Mouse (Mus musculus): Measurements from ENCODE around the gene Pgm2. TPM values are rescaled to one million over a fixed set of nuclear protein-coding genes. Genes with fewer than 3 reads are reported as not detected.
A peak's percentile ranks its signal among the peaks of the same experiment; 100 is the strongest.

Pgm2 gene
- total and polyA plus RNA-seq, 2 experiments from 2014 or later = 12.6 to 14.0 TPM

- Histone ChIP-seq H3K36me3 (ENCODE audit: insufficient read depth, low read length) (no peaks in the 10 kb centered on the region), H3K9ac (replicated peaks; ENCODE audit: low read length, poor library complexity, severe bottlenecking) (no peak overlapping the region), H3K27me3 (ENCODE audit: insufficient read depth, low read length) (no peaks in the 10 kb centered on the region), H3K27ac (ENCODE audit: low read depth, low read length) (no peak overlapping the region), H3K4me2 (ENCODE audit: low read depth, low read length, poor library complexity, severe bottlenecking) (no peak overlapping the region), H3K4me1 (ENCODE audit: insufficient read depth, low read length) (no peaks in the 10 kb centered on the region), H3K4me3 (ENCODE audit: low read depth, low read length) (no peak overlapping the region), H3K9me3 (ENCODE audit: low read length) (no peaks in the 10 kb centered on the region)
- DNase-seq (ENCODE audit: low spot score) (peak; percentile 71), ATAC-seq (ENCODE audit: low FRiP score) (0 out of 2 replicates have a peak, but pooled peaks have one; percentile 49)
- 30% methylated on average over 4 of the region's 4 CpGs for WGBS
- TF ChIP-seq CTCF (IDR thresholded peaks at IDR 0.05) = peak; percentile 83
Observed at GRCm38 (mm10) chr5:64070081-64070673, 22.6 kb upstream of the Pgm2 start.

GRCm38 (mm10) chr5:64070742-64071476 is 21.8 kb upstream of the Pgm2 start:
- DNase-seq (ENCODE audit: low spot score) (no peak), ATAC-seq (ENCODE audit: low FRiP score) (no peak)
- Histone ChIP-seq H3K4me2 (ENCODE audit: low read depth, low read length, poor library complexity, severe bottlenecking) (no peak overlapping the region), H3K27me3 (ENCODE audit: insufficient read depth, low read length) (no peaks in the 10 kb centered on the region), H3K27ac (ENCODE audit: low read depth, low read length) (no peak overlapping the region), H3K9me3 (ENCODE audit: low read length) (no peaks in the 10 kb centered on the region), H3K4me1 (ENCODE audit: insufficient read depth, low read length) (no peaks in the 10 kb centered on the region), H3K36me3 (ENCODE audit: insufficient read depth, low read length) (no peaks in the 10 kb centered on the region), H3K9ac (replicated peaks; ENCODE audit: low read length, poor library complexity, severe bottlenecking) (no peak overlapping the region), H3K4me3 (ENCODE audit: low read depth, low read length) (no peak overlapping the region)
- WGBS = 72% methylated on average over 2 of the region's 2 CpGs
- TF ChIP-seq CTCF (IDR thresholded peaks at IDR 0.05) = no peak

GRCm38 (mm10) chr5:64074455-64074854 is 18.3 kb upstream of the Pgm2 start:
- DNase-seq (ENCODE audit: low spot score) (no peak), ATAC-seq (ENCODE audit: low FRiP score) (no peak)
- Histone ChIP-seq H3K4me3 (ENCODE audit: low read depth, low read length) (no peak overlapping the region), H3K4me1 (ENCODE audit: insufficient read depth, low read length) (no peaks in the 10 kb centered on the region), H3K27ac (ENCODE audit: low read depth, low read length) (no peak overlapping the region), H3K4me2 (ENCODE audit: low read depth, low read length, poor library complexity, severe bottlenecking) (no peak overlapping the region), H3K27me3 (ENCODE audit: insufficient read depth, low read length) (no peaks in the 10 kb centered on the region), H3K9ac (replicated peaks; ENCODE audit: low read length, poor library complexity, severe bottlenecking) (no peak overlapping the region), H3K36me3 (ENCODE audit: insufficient read depth, low read length) (no peaks in the 10 kb centered on the region), H3K9me3 (ENCODE audit: low read length) (no peaks in the 10 kb centered on the region)
- WGBS = 92% methylated on average over 3 of the region's 3 CpGs
- TF ChIP-seq CTCF (IDR thresholded peaks at IDR 0.05) = no peak

- H3K9me3 ChIP-seq (ENCODE audit: low read length) = no peaks in the 10 kb centered on the region
- WGBS = 46% methylated on average over 3 of the region's 3 CpGs
- H3K4me3 ChIP-seq (ENCODE audit: low read depth, low read length) = no peak overlapping the region
- H3K27me3 ChIP-seq (ENCODE audit: insufficient read depth, low read length) = no peaks in the 10 kb centered on the region
- no peak overlapping the region for H3K4me2 ChIP-seq (ENCODE audit: low read depth, low read length, poor library complexity, severe bottlenecking)
- TF ChIP-seq CTCF (IDR thresholded peaks at IDR 0.05) = peak; percentile 46
- ATAC-seq (ENCODE audit: low FRiP score) (no peak), DNase-seq (ENCODE audit: low spot score) (peak; percentile 34)
- H3K27ac ChIP-seq (ENCODE audit: low read depth, low read length) = no peak overlapping the region
- no peaks in the 10 kb centered on the region for H3K4me1 ChIP-seq (ENCODE audit: insufficient read depth, low read length)
- H3K36me3 ChIP-seq (ENCODE audit: insufficient read depth, low read length) = no peaks in the 10 kb centered on the region
- H3K9ac ChIP-seq (replicated peaks; ENCODE audit: low read length, poor library complexity, severe bottlenecking) = no peak overlapping the region
Observed at GRCm38 (mm10) chr5:64075506-64075905, 17.2 kb upstream of the Pgm2 start.

GRCm38 (mm10) chr5:64077353-64077752 is 15.4 kb upstream of the Pgm2 start:
- Histone ChIP-seq H3K4me1 (ENCODE audit: insufficient read depth, low read length) (no peaks in the 10 kb centered on the region), H3K9ac (replicated peaks; ENCODE audit: low read length, poor library complexity, severe bottlenecking) (no peak overlapping the region), H3K4me3 (ENCODE audit: low read depth, low read length) (no peak overlapping the region), H3K4me2 (ENCODE audit: low read depth, low read length, poor library complexity, severe bottlenecking) (no peak overlapping the region), H3K27me3 (ENCODE audit: insufficient read depth, low read length) (no peaks in the 10 kb centered on the region), H3K36me3 (ENCODE audit: insufficient read depth, low read length) (no peaks in the 10 kb centered on the region), H3K27ac (ENCODE audit: low read depth, low read length) (no peak overlapping the region), H3K9me3 (ENCODE audit: low read length) (no peaks in the 10 kb centered on the region)
- DNase-seq (ENCODE audit: low spot score) = no peak
- WGBS = 89% methylated on average over 4 of the region's 4 CpGs
- no peak for TF ChIP-seq CTCF (IDR thresholded peaks at IDR 0.05)
- no peak for ATAC-seq (ENCODE audit: low FRiP score)

- H3K4me2 ChIP-seq (ENCODE audit: low read depth, low read length, poor library complexity, severe bottlenecking) = no peak overlapping the region
- ATAC-seq (ENCODE audit: low FRiP score) (no peak), DNase-seq (ENCODE audit: low spot score) (peak; percentile 10)
- no peaks in the 10 kb centered on the region for H3K9me3 ChIP-seq (ENCODE audit: low read length)
- H3K4me1 ChIP-seq (ENCODE audit: insufficient read depth, low read length) = no peaks in the 10 kb centered on the region
- WGBS = 58% methylated on average over 7 of the region's 7 CpGs
- no peak for TF ChIP-seq CTCF (IDR thresholded peaks at IDR 0.05)
- no peak overlapping the region for H3K9ac ChIP-seq (replicated peaks; ENCODE audit: low read length, poor library complexity, severe bottlenecking)
- no peaks in the 10 kb centered on the region for H3K36me3 ChIP-seq (ENCODE audit: insufficient read depth, low read length)
- no peak overlapping the region for H3K4me3 ChIP-seq (ENCODE audit: low read depth, low read length)
- no peaks in the 10 kb centered on the region for H3K27me3 ChIP-seq (ENCODE audit: insufficient read depth, low read length)
- no peak overlapping the region for H3K27ac ChIP-seq (ENCODE audit: low read depth, low read length)
Observed at GRCm38 (mm10) chr5:64078740-64079461, 13.8 kb upstream of the Pgm2 start.
